ENCODE assay signal across 10 mouse cellular contexts in the genomic region with DNA sequence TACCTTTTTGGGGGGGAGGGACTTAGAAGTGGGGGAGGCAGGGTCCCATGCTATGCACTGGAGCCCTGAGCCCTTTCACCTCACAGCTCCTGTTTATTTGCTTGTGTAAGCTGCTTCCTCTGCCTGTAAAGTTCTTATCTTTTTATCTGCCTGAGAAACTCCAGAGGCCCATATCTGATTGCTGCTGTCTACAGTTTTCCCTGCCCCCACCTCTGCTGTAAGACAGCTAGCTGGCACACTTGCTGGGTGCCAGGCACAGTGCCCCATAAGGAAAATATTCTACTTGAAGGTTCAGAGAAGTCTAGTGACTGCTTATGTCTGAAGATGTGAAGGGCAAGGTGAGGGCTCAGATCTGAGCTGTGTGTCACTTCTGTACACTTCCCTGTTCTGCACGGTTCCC. TPM values are rescaled to one million over a fixed set of nuclear protein-coding genes. Genes with fewer than 3 reads are reported as not detected.
DNase-seq lines count a peak whose midpoint lies in the region; ATAC-seq and TF ChIP-seq lines count a peak whose summit lies in the region.
"Had no signal": no experiment of that assay in that cellular context is flagged by ENCODE, and none has a peak within 500 bp of the region (broad histone marks: within the 10 kb centered on the region; RNA-seq: fewer than 3 reads in every experiment).

No protein-coding gene starts in this region.

- H3K4me1 ChIP-seq in kidney, postnatal 0 days (replicated peaks; ENCODE audit: insufficient read depth, low read length) = no peaks in the 10 kb centered on the region
- H3K4me1 ChIP-seq: hindbrain, embryonic 12.5 days had no signal

- no peak for TF ChIP-seq CTCF in kidney, postnatal 0 days (IDR thresholded peaks at IDR 0.05; ENCODE audit: low read depth)

- no peak for ATAC-seq in kidney, postnatal 0 days (replicated peaks; ENCODE audit: low FRiP score, low read depth)
- ATAC-seq in megakaryocyte progenitor cell, adult 5-6 weeks (replicated peaks; ENCODE audit: poor library complexity) = peak; percentile 17

- H3K36me3 ChIP-seq in kidney, postnatal 0 days (ENCODE audit: insufficient read depth, low read length) = peaks cover 27% of the 10 kb centered on the region

- no peak overlapping the region for H3K4me2 ChIP-seq in kidney, postnatal 0 days (ENCODE audit: low read length)
- H3K4me2 ChIP-seq: hindbrain, embryonic 12.5 days; liver, embryonic 15.5 days had no signal

- intact Hi-C loops in heart, postnatal 10 days (cut with DNase I) = no loop called here

- H3K27ac ChIP-seq in kidney, postnatal 0 days = peak overlapping the region; percentile 54; the same call in 1 of the 2 replicates
- H3K27ac ChIP-seq: hindbrain, embryonic 12.5 days; liver, embryonic 15.5 days had no signal

- no peak for DNase-seq in kidney, postnatal 0 days (ENCODE audit: low spot score)
- no peak for DNase-seq in kidney, postnatal 25 days
- DNase-seq in CD4-positive, CD25-positive, alpha-beta regulatory T cell, adult 2 months (ENCODE audit: low read depth, low spot score) = peak; percentile 61
- peak; percentile 50 for DNase-seq in T-cell, adult 2 months (ENCODE audit: low spot score)
- DNase-seq in retina, postnatal 1 day = no peak
- no peak for DNase-seq in cerebellum, adult 11-12 months
- no peak for DNase-seq in heart, postnatal 10 days

- no peak overlapping the region for H3K9ac ChIP-seq in kidney, postnatal 0 days (ENCODE audit: low read depth, low read length)
- H3K9ac ChIP-seq: hindbrain, embryonic 12.5 days; liver, embryonic 15.5 days had no signal

- no peaks in the 10 kb centered on the region for H3K27me3 ChIP-seq in kidney, postnatal 0 days (ENCODE audit: insufficient read depth, low read length)
- H3K27me3 ChIP-seq: hindbrain, embryonic 12.5 days; liver, embryonic 15.5 days had no signal

- H3K9me3 ChIP-seq in kidney, postnatal 0 days (replicated peaks; ENCODE audit: low read length) = no peaks in the 10 kb centered on the region
- H3K9me3 ChIP-seq: hindbrain, embryonic 12.5 days; liver, embryonic 15.5 days had no signal

- H3K4me3 ChIP-seq in kidney, postnatal 0 days (replicated peaks; ENCODE audit: low read depth, low read length) = no peak overlapping the region
- H3K4me3 ChIP-seq: hindbrain, embryonic 12.5 days; liver, embryonic 15.5 days had no signal

- 77% methylated on average over 1 of the region's 1 CpGs for WGBS in kidney, postnatal 0 days

RNA-seq across cellular contexts. Expression of a gene that starts 16.9 kb away (rescaled TPM):
- 14.8 and 15.0 TPM in 2 replicates for polyA plus RNA-seq in kidney, postnatal 0 days (2015; fragmentation: Nextera tagmentation; extraction: Ambion mirVana)
- total RNA-seq in megakaryocyte progenitor cell, adult 5-6 weeks (2015) = 16.6 and 20.1 TPM in 2 replicates
- total RNA-seq in megakaryocyte progenitor cell, adult 5-6 weeks (2017) = 32.9 and 55.1 TPM in 2 replicates
- total RNA-seq in heart, postnatal 10 days (2021) = 10 to 100 TPM; 25.2 to 31.0 TPM

RNA-seq across cellular contexts. Expression of a gene that starts 24.6 kb away (rescaled TPM):
- 47.8 and 51.0 TPM in 2 replicates for polyA plus RNA-seq in kidney, postnatal 0 days (2015; fragmentation: Nextera tagmentation; extraction: Ambion mirVana)
- 69.4 and 77.3 TPM in 2 replicates for total RNA-seq in megakaryocyte progenitor cell, adult 5-6 weeks (2015)
- total RNA-seq in megakaryocyte progenitor cell, adult 5-6 weeks (2017) = 66.4 and 72.5 TPM in 2 replicates
- 10 to 100 TPM; 34.9 to 38.5 TPM for total RNA-seq in heart, postnatal 10 days (2021)

RNA-seq across cellular contexts. Expression of a gene that starts 47.1 kb away (rescaled TPM):
- polyA plus RNA-seq in kidney, postnatal 0 days (2015; fragmentation: Nextera tagmentation; extraction: Ambion mirVana) = 176 and 198 TPM in 2 replicates
- total RNA-seq in megakaryocyte progenitor cell, adult 5-6 weeks (2015) = 253 and 258 TPM in 2 replicates
- 196 and 234 TPM in 2 replicates for total RNA-seq in megakaryocyte progenitor cell, adult 5-6 weeks (2017)
- 10 to 100 TPM; 72.2 to 78.9 TPM for total RNA-seq in heart, postnatal 10 days (2021)

Comparison
In these comparisons a context has a peak if more than half of its experiments do, and no peak if none do; other contexts are left out.
1. DNase-seq: peak in CD4-positive, CD25-positive, alpha-beta regulatory T cell, adult 2 months (single experiment) and T-cell, adult 2 months (single experiment); none in kidney, postnatal 0 days (single experiment), kidney, postnatal 25 days (0 of 2), retina, postnatal 1 day (single experiment), cerebellum, adult 11-12 months (single experiment) and heart, postnatal 10 days (0 of 2).